Mouse (Mus musculus) midbrain, postnatal 0 days (tissue): Measurements from ENCODE around the gene Rnft2. TPM values are rescaled to one million over a fixed set of nuclear protein-coding genes. Genes with fewer than 3 reads are reported as not detected.
A peak's percentile ranks its signal among the peaks of the same experiment; 100 is the strongest.

ENCODE experiments used
- ATAC-seq: fragments of 200-750 bp; cut with Nextera tagmentation; 2 replicates; pipeline ENCODE4 v1.8.0; 2017; ENCODE audit warnings: moderate number of reproducible peaks, mild to moderate bottlenecking, moderate TSS enrichment, moderate library complexity; ENCODE audit not compliant: low FRiP score
- DNase-seq: peaks from one replicate; pipeline ENCODE4 v3.0.0-alpha.2; 2015; ENCODE audit warnings: low spot score
- H3K27ac ChIP-seq: fragments of 300-500 bp; sonication (generic); 2 replicates; pipeline ENCODE4 v1.5.1; 2014; ENCODE audit warnings: low read depth, mild to moderate bottlenecking, low read length, mixed read lengths
- H3K27me3 ChIP-seq: fragments of 300-500 bp; sonication (generic); 2 replicates; pipeline ENCODE4 v1.6.1; 2014; ENCODE audit warnings: low read length, control low read depth, mixed read lengths; ENCODE audit not compliant: insufficient read depth
- H3K36me3 ChIP-seq: fragments of 300-500 bp; sonication (generic); 2 replicates; pipeline ENCODE4 v1.6.1; 2014; ENCODE audit warnings: low read length, control low read depth, mixed read lengths; ENCODE audit not compliant: insufficient read depth
- H3K4me1 ChIP-seq: fragments of 300-500 bp; sonication (generic); 2 replicates; pipeline ENCODE4 v1.6.1; 2014; ENCODE audit warnings: mild to moderate bottlenecking, control low read depth, antibody characterized with exemption, low read length, mixed read lengths; ENCODE audit not compliant: insufficient read depth
- H3K4me2 ChIP-seq: fragments of 300-500 bp; sonication (generic); 2 replicates; pipeline ENCODE4 v1.6.1; 2014; ENCODE audit warnings: low read depth, mild to moderate bottlenecking, low read length, mixed read lengths; ENCODE audit not compliant: poor library complexity, severe bottlenecking
- H3K4me3 ChIP-seq: fragments of 300-500 bp; sonication (generic); 2 replicates; pipeline ENCODE4 v1.5.1; 2014; ENCODE audit warnings: low read depth, mild to moderate bottlenecking, low read length, moderate library complexity
- H3K9ac ChIP-seq: fragments of 300-500 bp; sonication (generic); replicated peaks from 2 replicates; pipeline ENCODE4 v1.6.1; 2014; ENCODE audit warnings: mild to moderate bottlenecking, low read length, moderate library complexity, mixed read lengths; ENCODE audit not compliant: poor library complexity, severe bottlenecking
- H3K9me3 ChIP-seq: fragments of 300-500 bp; sonication (generic); 2 replicates; pipeline ENCODE4 v1.6.1; 2016; ENCODE audit warnings: low read length, control low read depth
- CTCF ChIP-seq: IDR thresholded peaks from 2 replicates; pipeline ENCODE4 v1.5.1; 2016; ENCODE audit warnings: antibody characterized with exemption, mild to moderate bottlenecking
- WGBS: fragments of 180-500 bp; shearing (Covaris S2); extraction: QIAGEN DNeasy Blood & Tissue Kit; methylation state at CpG from one replicate; pipeline ENCODE4 v1.1.7; 2014; 5-methylcytosine and 5-hydroxymethylcytosine counted together
- polyA plus RNA-seq: library from polyadenylated mRNA; unstranded; fragments of >200 nt; fragmentation: Nextera tagmentation; extraction: Ambion mirVana; gene quantifications from 2 replicates; pipeline ENCODE4 v1.2.1, GENCODE M21; 2015
- total RNA-seq: library from RNA; depleted of rRNA; stranded (reverse); fragments of >200 nt; gene quantifications from 2 replicates; pipeline ENCODE4 v1.2.3, GENCODE M21; 2014

Rnft2 gene
- total and polyA plus RNA-seq, 2 experiments from 2014 or later = 14.3 to 125 TPM

- peak; percentile 40 for TF ChIP-seq CTCF
- Histone ChIP-seq H3K4me1 (peaks cover 4% of the 10 kb centered on the region; the same call in 1 of the 2 replicates), H3K27me3 (peaks cover 21% of the 10 kb centered on the region), H3K36me3 (no peaks in the 10 kb centered on the region), H3K27ac (no peak overlapping the region), H3K4me2 (no peak overlapping the region), H3K9me3 (peaks cover 3% of the 10 kb centered on the region; the same call in 1 of the 2 replicates), H3K4me3 (no peak overlapping the region; the same call in 1 of the 2 replicates), H3K9ac (no peak overlapping the region)
- ATAC-seq (no peak), DNase-seq (no peak)
- 33% methylated on average over 2 of the region's 2 CpGs for WGBS
These were observed 69.8 kb downstream of the Rnft2 start for GRCm38 (mm10) chr5:118175137-118175536.

GRCm38 (mm10) chr5:118174310-118175009 lies 70.5 kb downstream of the Rnft2 start:
- H3K27ac ChIP-seq = no peak overlapping the region
- TF ChIP-seq CTCF = no peak
- DNase-seq (no peak), ATAC-seq (no peak)
- H3K4me3 ChIP-seq = peak overlapping the region; percentile 27
- H3K36me3 ChIP-seq = no peaks in the 10 kb centered on the region
- H3K9me3 ChIP-seq = peaks cover 3% of the 10 kb centered on the region; the same call in 1 of the 2 replicates
- H3K4me1 ChIP-seq = peaks cover 4% of the 10 kb centered on the region; the same call in 1 of the 2 replicates
- H3K27me3 ChIP-seq = peaks cover 21% of the 10 kb centered on the region
- H3K9ac ChIP-seq = 0 out of 2 replicates have a peak overlapping the region, but pooled peaks have one; percentile 13
- 1% methylated on average over 21 of the region's 22 CpGs for whole genome bisulfite sequencing
- H3K4me2 ChIP-seq = peak overlapping the region; percentile 42

GRCm38 (mm10) chr5:118172078-118172723 lies 72.7 kb downstream of the Rnft2 start:
- TF ChIP-seq CTCF = no peak
- DNase-seq (no peak), ATAC-seq (no peak)
- peaks cover 3% of the 10 kb centered on the region; the same call in 1 of the 2 replicates for H3K9me3 ChIP-seq
- no peak overlapping the region for H3K27ac ChIP-seq
- H3K27me3 ChIP-seq = peaks cover 32% of the 10 kb centered on the region
- H3K4me1 ChIP-seq = peaks cover 4% of the 10 kb centered on the region; the same call in 1 of the 2 replicates
- H3K9ac ChIP-seq = no peak overlapping the region
- WGBS = under 1% methylated on average over 27 of the region's 27 CpGs
- peak overlapping the region; percentile 95 for H3K4me2 ChIP-seq
- no peaks in the 10 kb centered on the region for H3K36me3 ChIP-seq
- H3K4me3 ChIP-seq = peak overlapping the region; percentile 59

- DNase-seq (no peak), ATAC-seq (no peak)
- H3K9ac ChIP-seq = no peak overlapping the region
- no peak overlapping the region for H3K27ac ChIP-seq
- H3K27me3 ChIP-seq = peaks cover 32% of the 10 kb centered on the region
- TF ChIP-seq CTCF = no peak
- H3K4me1 ChIP-seq = peaks cover 4% of the 10 kb centered on the region; the same call in 1 of the 2 replicates
- no peaks in the 10 kb centered on the region for H3K36me3 ChIP-seq
- H3K4me2 ChIP-seq = peak overlapping the region; percentile 95
- WGBS = under 1% methylated on average over 36 of the region's 36 CpGs
- peaks cover 3% of the 10 kb centered on the region; the same call in 1 of the 2 replicates for H3K9me3 ChIP-seq
- H3K4me3 ChIP-seq = peak overlapping the region; percentile 59
These were observed 73.3 kb downstream of the Rnft2 start for GRCm38 (mm10) chr5:118171665-118172064.

GRCm38 (mm10) chr5:118170888-118171529 lies 73.9 kb downstream of the Rnft2 start:
- no peak overlapping the region for H3K9ac ChIP-seq
- H3K4me3 ChIP-seq = peak overlapping the region; percentile 59
- peaks cover 4% of the 10 kb centered on the region; the same call in 1 of the 2 replicates for H3K4me1 ChIP-seq
- no peaks in the 10 kb centered on the region for H3K36me3 ChIP-seq
- ATAC-seq = no peak
- under 1% methylated on average over 25 of the region's 25 CpGs for WGBS
- H3K27me3 ChIP-seq = peaks cover 32% of the 10 kb centered on the region
- peak; percentile 37 for DNase-seq
- H3K9me3 ChIP-seq = peaks cover 3% of the 10 kb centered on the region; the same call in 1 of the 2 replicates
- TF ChIP-seq CTCF = peak; percentile 63
- no peak overlapping the region for H3K27ac ChIP-seq
- peak overlapping the region; percentile 95 for H3K4me2 ChIP-seq
